Mouse (Mus musculus): ENCODE measurements at regions not wholly inside any gene's neighbourhood (a gene's known extent, or its start where the extent isn't known, plus 50 kb on each side); places are given as distances from the start of the nearest gene placed in this dataset.
"Not testable (repeated sequence)": the region's sequence is repeated elsewhere in the genome, so short reads cannot be mapped to it uniquely, and the experiment has no call there.

DNA sequence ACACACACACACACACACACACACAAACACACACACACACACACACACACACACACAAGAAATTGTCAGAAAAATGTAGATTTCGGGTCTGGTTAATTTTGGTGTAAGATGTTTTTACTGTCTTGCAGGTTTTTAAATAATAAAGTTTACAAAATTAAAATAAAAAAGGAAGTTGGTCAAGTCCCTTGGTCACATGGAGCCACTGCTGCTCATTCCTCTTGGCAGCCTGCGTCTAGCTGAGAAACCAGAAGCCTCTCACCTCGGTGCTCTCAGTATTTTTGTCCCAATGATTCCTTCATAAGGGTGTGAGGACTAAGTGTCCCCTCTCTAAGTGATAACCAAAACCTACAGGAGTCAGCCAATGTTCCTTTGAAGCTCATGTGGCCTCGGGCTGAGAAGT lies 76.8 kb upstream of the Smg1 start:
- intact Hi-C loops (cut with DNase I): no loop called here

DNA sequence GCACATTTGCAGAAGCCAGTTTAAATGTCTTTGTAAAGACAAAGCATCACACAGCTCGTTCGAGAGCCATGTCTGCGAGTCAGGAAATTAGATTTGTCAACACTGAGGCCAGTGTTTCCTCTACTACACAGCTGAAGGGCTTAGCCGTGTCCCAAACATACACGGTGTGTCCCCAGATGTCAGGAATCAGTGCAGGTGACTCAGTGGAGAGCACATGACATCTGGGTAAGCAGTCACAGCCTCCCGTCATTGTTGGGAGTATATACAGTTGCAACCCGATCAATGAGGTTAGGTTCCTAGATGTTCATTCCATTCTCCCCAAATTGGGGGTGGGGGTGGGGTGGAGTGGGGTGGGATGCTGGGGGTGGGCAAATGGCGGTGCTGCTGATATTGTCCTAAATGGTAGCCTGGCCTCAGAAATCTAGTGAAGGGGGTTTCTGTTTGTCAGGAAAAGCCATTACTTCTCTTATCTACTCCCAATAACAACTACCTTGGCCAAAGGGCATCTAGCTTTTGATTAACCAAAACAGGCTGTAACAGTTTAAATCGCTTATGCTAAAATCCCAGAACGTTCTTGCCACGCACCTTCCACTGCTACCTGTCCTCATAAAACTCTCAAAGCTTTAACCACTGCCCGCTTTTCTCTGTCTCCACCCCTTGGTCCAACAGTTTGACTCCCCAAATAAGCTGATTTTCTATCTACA lies 75.1 kb upstream of the Smg1 start:
- intact Hi-C loops (cut with DNase I): loop anchor here (10.0 kb wide), 1 partner anchor 96 kb away; no protein-coding TSS in a partner anchor
- no peak for DNase-seq

More for the DNA sequence above, 76.8 kb upstream of the Smg1 start:
- DNase-seq: no peak

DNA sequence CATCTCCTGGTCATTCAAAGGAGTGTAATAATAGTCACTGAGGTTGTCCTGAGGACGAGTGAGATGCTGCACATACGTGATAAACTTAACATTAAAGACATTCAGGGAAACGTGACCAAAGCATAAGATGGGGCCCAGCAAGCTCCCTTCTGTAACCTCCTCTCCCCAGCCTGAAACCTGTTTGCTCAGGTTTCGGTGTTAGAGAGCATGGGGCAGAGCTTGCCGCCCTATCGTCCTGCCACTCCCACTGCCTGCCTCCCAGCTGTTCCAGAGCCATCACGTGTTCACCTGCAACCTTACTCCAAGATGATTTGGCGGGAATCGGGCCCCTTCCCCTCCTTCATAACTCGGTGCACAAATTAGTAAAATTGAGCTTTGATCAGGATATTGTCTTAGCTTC lies 71.4 kb upstream of the Smg1 start:
- intact Hi-C loops (cut with DNase I): loop anchor here (10.0 kb wide), 1 partner anchor 100 kb away; no protein-coding TSS in a partner anchor
- DNase-seq: not testable (repeated sequence)

DNA sequence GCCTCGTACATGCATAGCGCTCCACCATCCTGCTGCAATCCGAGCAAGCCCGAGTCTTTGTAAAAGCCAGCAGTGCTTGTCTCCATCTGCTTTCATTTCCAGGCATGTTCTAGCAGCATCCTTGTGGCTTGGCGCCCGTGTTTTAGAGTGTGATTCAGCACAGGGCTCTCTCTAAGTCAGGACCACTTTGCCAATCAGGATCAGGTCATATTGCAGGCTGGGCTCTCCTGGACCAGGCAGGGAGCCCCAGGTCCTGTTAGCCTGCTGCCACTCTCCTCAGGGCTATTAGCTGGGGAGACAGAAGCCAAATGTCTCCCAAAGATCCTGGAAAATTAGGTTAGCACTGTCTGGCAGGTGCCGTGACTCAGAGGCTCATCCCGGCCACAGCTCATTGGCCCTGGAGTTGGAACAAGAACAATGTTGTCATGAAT lies 70.8 kb upstream of the Smg1 start:
- DNase-seq: peak; percentile 13
- intact Hi-C loops (cut with DNase I): loop anchor here (10.0 kb wide), 1 partner anchor 101 kb away; no protein-coding TSS in a partner anchor

DNA sequence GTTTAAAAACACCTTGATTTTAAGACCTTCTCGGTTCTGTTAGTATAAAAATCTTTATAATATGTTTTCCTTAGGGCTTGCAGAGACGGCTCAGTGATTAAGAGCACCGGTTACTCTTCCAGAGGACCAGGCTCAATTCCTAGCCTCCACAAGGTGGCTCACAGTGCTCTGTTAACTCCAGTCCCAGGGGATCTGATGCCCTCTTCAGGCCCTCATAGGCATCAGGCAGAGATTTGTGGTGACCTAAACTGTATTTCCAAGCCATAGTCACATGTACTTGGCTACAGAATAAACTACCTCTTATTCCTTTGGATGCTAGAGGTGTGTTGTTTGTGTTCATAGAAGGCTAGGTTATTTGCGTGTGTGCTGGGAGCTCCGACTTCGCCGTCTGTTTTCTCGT lies 70.3 kb upstream of the Smg1 start:
- no peak for DNase-seq
- intact Hi-C loops (cut with DNase I): loop anchor here (10.0 kb wide), 1 partner anchor 101 kb away; no protein-coding TSS in a partner anchor

DNA sequence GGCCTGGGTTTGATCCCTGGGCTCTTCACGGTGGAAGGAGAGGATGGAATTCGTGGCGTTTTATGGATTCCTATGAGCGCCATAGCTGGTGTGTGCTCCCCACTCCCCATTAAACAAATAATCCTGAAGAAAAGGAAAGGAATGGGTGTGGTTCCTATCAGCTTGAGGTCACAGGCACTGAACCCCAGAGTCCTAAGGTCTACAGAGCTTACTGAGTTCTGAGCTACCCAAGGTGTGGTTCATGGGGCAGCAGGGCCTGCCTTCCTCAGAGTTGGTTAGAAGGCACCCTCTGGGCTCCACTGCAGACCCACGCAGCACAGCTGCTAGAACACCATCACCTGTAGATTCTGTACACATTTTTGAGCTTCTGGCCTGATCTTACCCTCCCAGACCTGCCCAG lies 66.3 kb upstream of the Smg1 start:
- no peak for DNase-seq
- intact Hi-C loops (cut with DNase I): loop anchor here (5.0 to 10.0 kb wide), 3 partner anchors 105 to 378 kb away; partner anchors contain the start of gene Syt17

DNA sequence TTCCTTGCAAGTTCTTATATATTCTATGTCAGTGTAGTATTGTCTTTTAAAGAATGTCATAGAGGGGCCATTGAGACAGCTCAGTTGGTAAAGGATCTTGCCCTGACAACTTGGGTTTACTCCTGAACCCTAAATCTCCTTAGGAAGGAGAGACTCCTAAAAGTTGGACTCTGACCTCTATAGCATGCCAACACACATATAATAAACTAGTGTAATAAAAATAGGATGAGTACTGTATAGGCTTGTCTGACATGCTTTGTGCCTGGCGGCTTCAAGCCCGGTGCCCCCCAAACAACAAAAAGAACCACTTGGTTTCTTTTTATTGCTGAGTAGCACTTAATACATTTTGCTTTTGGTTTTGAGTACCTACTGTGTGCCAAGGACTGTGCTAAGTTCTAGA lies 65.4 kb upstream of the Smg1 start:
- DNase-seq: no peak
- intact Hi-C loops (cut with DNase I): loop anchor here (5.0 kb wide), 2 partner anchors 138 to 378 kb away; partner anchors contain the start of gene Syt17

DNA sequence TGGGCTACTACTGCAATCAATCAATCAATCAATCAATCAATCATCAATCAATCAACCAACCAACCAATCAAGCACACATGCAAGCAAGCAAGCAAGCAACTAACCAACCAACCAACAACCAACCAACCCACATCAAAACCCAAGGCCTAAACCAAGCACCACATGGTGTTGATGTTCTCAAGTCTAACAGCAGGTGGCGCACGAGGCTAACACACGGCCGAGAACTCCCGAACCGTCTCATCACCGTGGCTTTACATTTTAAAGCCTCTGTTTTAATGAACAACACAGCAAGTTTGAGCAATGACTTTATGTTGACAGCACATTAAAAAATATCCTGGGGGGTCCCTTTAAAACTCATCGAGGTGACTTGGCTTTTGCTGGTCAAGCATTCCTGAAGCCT lies 61.3 kb upstream of the Smg1 start:
- intact Hi-C loops (cut with DNase I): loop anchor here (2.0 to 5.0 kb wide), 3 partner anchors 142 to 382 kb away; partner anchors contain the start of gene Syt17
- peak; percentile 82 for DNase-seq

DNA sequence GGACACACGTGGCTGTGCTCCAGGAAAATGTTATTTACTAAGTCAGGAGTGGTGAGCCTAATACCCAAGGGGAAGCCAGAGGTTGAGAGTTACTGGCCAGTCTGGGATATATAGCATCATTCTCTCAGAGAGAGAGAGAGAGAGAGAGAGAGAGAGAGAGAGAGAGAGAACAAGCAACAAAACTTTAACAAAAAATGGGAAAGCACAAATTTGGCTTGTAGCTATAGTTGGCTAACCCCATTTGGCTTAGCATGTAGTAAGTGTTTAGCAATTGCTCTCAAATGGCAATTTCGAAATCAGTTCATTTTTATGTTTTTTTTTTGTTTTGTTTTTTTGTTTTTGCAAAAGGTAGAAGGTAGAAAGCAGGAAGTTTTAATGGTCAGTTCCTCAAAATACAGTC lies 60.9 kb upstream of the Smg1 start:
- no peak for DNase-seq
- intact Hi-C loops (cut with DNase I): loop anchor here (2.0 kb wide), 1 partner anchor 214 kb away; no protein-coding TSS in a partner anchor

DNA sequence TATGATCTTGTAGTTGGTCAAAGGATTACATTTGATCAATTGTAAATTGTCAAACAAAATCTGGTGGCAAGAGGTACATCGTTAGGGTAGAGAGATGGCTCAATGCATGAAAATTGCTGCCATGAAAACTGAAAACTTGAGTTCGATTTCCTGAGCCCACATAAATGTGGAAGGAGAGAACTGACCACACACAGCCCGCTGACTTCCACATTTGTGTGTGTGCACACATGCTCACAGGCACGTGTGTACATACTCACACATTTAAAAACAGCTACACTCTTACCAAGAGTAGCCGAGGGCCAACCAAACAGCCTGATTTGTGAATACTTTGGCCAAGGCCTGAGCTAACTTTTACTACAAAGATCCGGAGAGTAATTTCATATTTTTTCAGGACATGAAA lies 60.5 kb upstream of the Smg1 start:
- intact Hi-C loops (cut with DNase I): loop anchor here (2.0 kb wide), 1 partner anchor 215 kb away; no protein-coding TSS in a partner anchor
- no peak for DNase-seq

DNA sequence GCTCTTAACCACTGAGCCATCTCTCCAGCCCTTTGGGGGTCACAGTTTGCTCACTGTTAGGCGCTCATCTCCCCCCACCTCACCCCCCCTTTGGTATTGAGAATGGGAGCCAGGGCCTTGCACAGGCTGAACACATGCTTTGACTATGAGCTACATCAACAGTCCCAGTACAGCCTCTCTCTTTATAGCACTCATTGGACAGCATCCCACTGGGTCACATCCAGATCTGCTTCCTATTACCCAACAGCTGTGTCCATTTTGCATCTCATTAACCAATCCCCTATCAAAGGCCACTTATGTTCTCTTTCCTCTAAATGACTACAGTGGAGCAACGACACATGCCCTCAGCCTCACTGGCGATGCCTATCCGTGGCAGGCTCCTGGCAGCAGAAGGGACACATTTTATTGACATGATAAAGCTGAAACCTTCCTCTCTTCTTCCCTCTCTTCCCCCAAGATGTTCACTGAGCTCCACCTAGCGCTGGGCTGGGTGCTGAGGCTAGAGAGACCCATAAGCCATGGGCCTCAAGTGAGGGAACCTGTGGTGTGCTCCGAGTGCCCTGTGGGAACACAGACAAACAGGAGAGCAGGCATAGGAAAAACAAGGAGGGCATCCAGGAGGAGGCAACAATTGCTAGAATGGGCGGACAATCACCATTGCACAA lies 57.3 kb upstream of the Smg1 start:
- peak; percentile 50 for DNase-seq
- intact Hi-C loops (cut with DNase I): no loop called here

DNA sequence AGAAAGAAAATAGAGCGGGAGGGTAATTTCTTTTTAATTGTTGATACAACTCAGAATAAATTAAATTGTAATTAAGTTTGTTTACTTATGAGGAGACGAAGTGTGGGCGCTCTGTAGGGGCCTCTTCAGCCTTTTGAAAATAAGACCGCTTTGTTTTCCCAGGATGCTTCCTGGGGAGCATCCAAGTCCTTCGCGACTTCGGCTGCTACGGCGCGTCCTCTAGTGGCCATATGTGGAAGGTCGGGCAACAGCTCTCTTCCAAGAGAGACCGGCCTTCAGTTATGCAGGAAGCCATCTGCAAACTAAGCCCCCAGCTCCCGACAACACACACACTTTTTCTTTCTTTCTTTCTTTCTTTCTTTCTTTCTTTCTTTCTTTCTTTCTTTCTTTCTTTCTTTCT lies 54.1 kb upstream of the Smg1 start:
- intact Hi-C loops (cut with DNase I): loop anchor here (10.0 kb wide), 2 partner anchors 93 to 133 kb away; no protein-coding TSS in a partner anchor

DNA sequence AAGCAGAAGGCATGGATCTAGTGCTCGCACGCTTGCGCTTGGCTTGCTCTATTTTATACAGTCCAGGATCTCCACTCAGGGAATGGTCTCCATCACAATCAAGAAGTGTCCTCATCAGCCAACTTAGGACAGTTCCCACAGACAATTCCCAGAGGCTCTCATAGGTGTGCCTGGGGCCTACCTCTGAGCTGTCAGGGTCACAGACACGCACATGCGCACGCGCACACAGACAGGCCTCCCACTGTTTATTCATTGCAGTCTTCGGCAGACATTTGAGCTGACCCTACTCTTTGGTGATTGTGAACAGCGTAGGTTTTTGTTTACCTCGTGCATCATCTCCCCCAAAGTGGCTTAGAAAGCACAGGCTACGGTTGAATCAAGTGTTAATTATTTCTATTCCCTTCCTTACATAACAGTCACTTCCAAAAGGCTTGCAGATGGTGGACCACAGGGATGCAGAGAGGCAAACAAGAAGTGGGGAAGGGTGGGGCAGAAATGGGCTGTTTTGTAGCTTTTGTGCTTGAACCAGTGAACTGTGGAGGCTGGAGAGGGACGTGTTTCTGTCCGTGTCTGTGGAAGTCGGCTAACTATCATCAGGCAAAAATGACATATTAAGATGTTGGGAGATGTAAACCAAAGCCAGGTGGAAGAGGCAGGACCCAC lies 53.5 kb upstream of the Smg1 start:
- no peak for DNase-seq
- intact Hi-C loops (cut with DNase I): loop anchor here (10.0 kb wide), 2 partner anchors 92 to 132 kb away; no protein-coding TSS in a partner anchor

More for the DNA sequence above, 54.1 kb upstream of the Smg1 start:
- peak; percentile 89 for DNase-seq

DNA sequence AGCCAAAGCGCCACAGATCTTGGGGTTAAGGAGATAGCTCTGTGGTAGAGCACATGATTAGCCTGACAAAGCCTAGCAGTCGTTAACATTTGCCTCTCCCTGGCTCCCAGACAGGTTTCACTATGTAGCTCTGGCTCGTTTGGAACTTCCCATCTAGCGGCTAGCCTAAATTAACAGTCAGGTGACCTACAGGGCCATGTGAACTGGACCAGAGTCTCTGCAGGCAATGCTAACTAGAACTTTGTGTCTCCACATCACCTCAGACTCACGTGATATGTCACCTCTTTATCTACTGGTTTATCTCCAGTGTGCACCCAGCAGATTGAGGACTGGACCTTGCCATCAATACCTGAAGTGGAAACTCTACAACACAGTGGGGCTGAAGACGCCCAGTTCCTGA lies 52.4 kb upstream of the Smg1 start:
- intact Hi-C loops (cut with DNase I): loop anchor here (10.0 kb wide), 2 partner anchors 91 to 131 kb away; no protein-coding TSS in a partner anchor
- no peak for DNase-seq

DNA sequence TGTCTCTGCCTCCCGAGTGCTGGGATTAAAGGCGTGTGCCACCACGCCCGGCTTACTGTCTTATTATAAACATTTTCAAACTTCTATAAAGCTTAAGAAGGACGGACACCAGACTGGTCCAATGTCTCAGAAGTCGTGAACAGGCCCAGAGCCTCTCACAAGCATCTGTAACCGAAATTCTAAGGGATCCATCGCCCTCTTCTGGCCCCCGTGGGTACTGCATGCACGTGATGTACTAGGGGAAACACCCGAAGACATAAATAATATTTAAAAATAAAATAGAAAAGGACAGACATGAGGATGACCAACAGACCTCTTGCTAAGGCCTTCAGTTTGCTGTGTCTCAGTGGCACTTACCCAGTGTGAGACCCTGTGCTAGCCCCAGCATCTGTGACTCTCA lies 51.8 kb upstream of the Smg1 start:
- peak; percentile 10 for DNase-seq

DNA sequence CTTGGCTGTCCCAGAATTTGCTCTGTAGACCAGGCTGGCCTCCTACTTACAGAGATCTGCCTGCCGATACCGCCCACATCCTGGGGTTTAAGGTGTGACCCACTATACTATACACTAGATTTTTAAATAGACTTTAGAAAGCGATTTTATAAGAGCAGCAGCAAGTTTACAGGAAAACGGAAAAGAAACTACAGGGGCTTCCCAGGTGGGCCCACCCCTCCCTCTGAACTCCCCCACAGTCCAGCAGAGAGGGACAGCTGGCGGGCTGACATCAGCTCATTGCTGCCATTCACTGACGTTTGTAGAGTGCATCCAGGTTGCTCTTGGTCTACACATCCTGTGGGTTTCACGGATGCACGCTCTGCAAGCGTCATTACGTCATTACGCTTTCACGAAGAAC lies 51.2 kb upstream of the Smg1 start:
- intact Hi-C loops (cut with DNase I): loop anchor here (10.0 kb wide), 2 partner anchors 90 to 130 kb away; no protein-coding TSS in a partner anchor
- no peak for DNase-seq

More for the DNA sequence above, 51.8 kb upstream of the Smg1 start:
- intact Hi-C loops (cut with DNase I): loop anchor here (10.0 kb wide), 2 partner anchors 90 to 130 kb away; no protein-coding TSS in a partner anchor

Data from left cerebral cortex, postnatal 4 days (tissue).